Mouse (Mus musculus): Measurements from ENCODE around the gene Myadml2. TPM values are rescaled to one million over a fixed set of nuclear protein-coding genes. Genes with fewer than 3 reads are reported as not detected.

The Myadml2 gene
- polyA plus RNA-seq, 1 experiment from 2014 or later: 0.61 TPM

- Histone ChIP-seq H3K4me2 (ENCODE audit: low read depth, low read length) (no peak overlapping the region), H3K9ac (ENCODE audit: low read depth, low read length) (no peak overlapping the region), H3K4me3 (ENCODE audit: low read depth, low read length) (no peak overlapping the region), H3K36me3 (ENCODE audit: control insufficient read depth, insufficient read depth) (no peaks in the 10 kb centered on the region), H3K27ac (ENCODE audit: low read length) (no peak overlapping the region), H3K9me3 (replicated peaks; ENCODE audit: control insufficient read depth, low read length) (no peaks in the 10 kb centered on the region), H3K27me3 (ENCODE audit: control insufficient read depth, insufficient read depth, low read depth, low read length) (peaks cover 30% of the 10 kb centered on the region), H3K4me1 (ENCODE audit: control insufficient read depth, low read depth, low read length) (peaks cover under 1% of the 10 kb centered on the region; the same call in 1 of the 2 replicates)
- ATAC-seq (ENCODE audit: low read depth): no peak
- 43% methylated on average over 3 of the region's 3 CpGs for WGBS (ENCODE audit: insufficient replicate concordance)
These were observed 6.8 kb upstream of the Myadml2 start for GRCm38 (mm10) chr11:120654741-120655140.

GRCm38 (mm10) chr11:120651872-120652271 is 3.9 kb upstream of the Myadml2 start:
- Histone ChIP-seq H3K4me3 (ENCODE audit: low read depth, low read length) (no peak overlapping the region), H3K4me1 (ENCODE audit: control insufficient read depth, low read depth, low read length) (peaks cover 5% of the 10 kb centered on the region), H3K9ac (ENCODE audit: low read depth, low read length) (no peak overlapping the region), H3K9me3 (replicated peaks; ENCODE audit: control insufficient read depth, low read length) (no peaks in the 10 kb centered on the region), H3K4me2 (ENCODE audit: low read depth, low read length) (no peak overlapping the region), H3K27me3 (ENCODE audit: control insufficient read depth, insufficient read depth, low read depth, low read length) (peaks cover 11% of the 10 kb centered on the region), H3K36me3 (ENCODE audit: control insufficient read depth, insufficient read depth) (no peaks in the 10 kb centered on the region), H3K27ac (ENCODE audit: low read length) (no peak overlapping the region)
- no peak for ATAC-seq (ENCODE audit: low read depth)
- WGBS (ENCODE audit: insufficient replicate concordance): 61% methylated on average over 3 of the region's 3 CpGs

- Histone ChIP-seq H3K4me2 (ENCODE audit: low read depth, low read length) (peak overlapping the region; percentile 45; the same call in 1 of the 2 replicates), H3K27ac (ENCODE audit: low read length) (no peak overlapping the region), H3K4me3 (ENCODE audit: low read depth, low read length) (no peak overlapping the region), H3K9me3 (replicated peaks; ENCODE audit: control insufficient read depth, low read length) (no peaks in the 10 kb centered on the region), H3K27me3 (ENCODE audit: control insufficient read depth, insufficient read depth, low read depth, low read length) (peaks cover 10% of the 10 kb centered on the region), H3K36me3 (ENCODE audit: control insufficient read depth, insufficient read depth) (no peaks in the 10 kb centered on the region), H3K4me1 (ENCODE audit: control insufficient read depth, low read depth, low read length) (peaks cover 18% of the 10 kb centered on the region), H3K9ac (ENCODE audit: low read depth, low read length) (no peak overlapping the region)
- WGBS (ENCODE audit: insufficient replicate concordance): 74% methylated on average over 35 of the region's 35 CpGs
- ATAC-seq (ENCODE audit: low read depth): no peak
These were observed 719 bp downstream of the Myadml2 start for GRCm38 (mm10) chr11:120647047-120647830.

GRCm38 (mm10) chr11:120643601-120643987 is 4.4 kb downstream of the Myadml2 start, which contains the start of gene Pycr1:
TSS of gene Pycr1 (minus strand) at chr11:120643769.
- H3K27me3 ChIP-seq (ENCODE audit: control insufficient read depth, insufficient read depth, low read depth, low read length): peaks cover 7% of the 10 kb centered on the region
- WGBS (ENCODE audit: insufficient replicate concordance): under 1% methylated on average over 15 of the region's 15 CpGs
- no peaks in the 10 kb centered on the region for H3K9me3 ChIP-seq (replicated peaks; ENCODE audit: control insufficient read depth, low read length)
- peak; percentile 100 for ATAC-seq (ENCODE audit: low read depth)
- no peaks in the 10 kb centered on the region for H3K36me3 ChIP-seq (ENCODE audit: control insufficient read depth, insufficient read depth)
- peak within 1 kb of the TSS; percentile 93 for H3K4me2 ChIP-seq (ENCODE audit: low read depth, low read length)
- H3K9ac ChIP-seq (ENCODE audit: low read depth, low read length): peak within 1 kb of the TSS; percentile 67
- peaks cover 18% of the 10 kb centered on the region for H3K4me1 ChIP-seq (ENCODE audit: control insufficient read depth, low read depth, low read length)
- H3K27ac ChIP-seq (ENCODE audit: low read length): no peak within 1 kb of the TSS
- H3K4me3 ChIP-seq (ENCODE audit: low read depth, low read length): peak within 1 kb of the TSS; percentile 61

- H3K27ac ChIP-seq (ENCODE audit: low read length): no peak overlapping the region
- peaks cover 5% of the 10 kb centered on the region for H3K27me3 ChIP-seq (ENCODE audit: control insufficient read depth, insufficient read depth, low read depth, low read length)
- peak; percentile 22 for ATAC-seq (ENCODE audit: low read depth)
- no peaks in the 10 kb centered on the region for H3K36me3 ChIP-seq (ENCODE audit: control insufficient read depth, insufficient read depth)
- WGBS (ENCODE audit: insufficient replicate concordance): 1% methylated on average over 18 of the region's 18 CpGs
- H3K4me2 ChIP-seq (ENCODE audit: low read depth, low read length): peak overlapping the region; percentile 93
- H3K4me3 ChIP-seq (ENCODE audit: low read depth, low read length): peak overlapping the region; percentile 61
- H3K9ac ChIP-seq (ENCODE audit: low read depth, low read length): peak overlapping the region; percentile 67
- H3K4me1 ChIP-seq (ENCODE audit: control insufficient read depth, low read depth, low read length): peaks cover 16% of the 10 kb centered on the region
- no peaks in the 10 kb centered on the region for H3K9me3 ChIP-seq (replicated peaks; ENCODE audit: control insufficient read depth, low read length)
These were observed 4.9 kb downstream of the Myadml2 start for GRCm38 (mm10) chr11:120642939-120643600.

- Histone ChIP-seq H3K4me3 (ENCODE audit: low read depth, low read length) (no peak overlapping the region), H3K4me1 (ENCODE audit: control insufficient read depth, low read depth, low read length) (peaks cover 13% of the 10 kb centered on the region), H3K9ac (ENCODE audit: low read depth, low read length) (no peak overlapping the region), H3K9me3 (replicated peaks; ENCODE audit: control insufficient read depth, low read length) (no peaks in the 10 kb centered on the region), H3K4me2 (ENCODE audit: low read depth, low read length) (no peak overlapping the region), H3K27me3 (ENCODE audit: control insufficient read depth, insufficient read depth, low read depth, low read length) (peaks cover 5% of the 10 kb centered on the region), H3K27ac (ENCODE audit: low read length) (no peak overlapping the region), H3K36me3 (ENCODE audit: control insufficient read depth, insufficient read depth) (no peaks in the 10 kb centered on the region)
- ATAC-seq (ENCODE audit: low read depth): no peak
- WGBS (ENCODE audit: insufficient replicate concordance): 62% methylated on average over 8 of the region's 8 CpGs
These were observed 6.1 kb downstream of the Myadml2 start for GRCm38 (mm10) chr11:120641869-120642268.

- H3K9ac ChIP-seq (ENCODE audit: low read depth, low read length): no peak overlapping the region
These were observed 6.7 kb downstream of the Myadml2 start for GRCm38 (mm10) chr11:120641255-120641654.

GRCm38 (mm10) chr11:120634810-120635209 is 13.1 kb downstream of the Myadml2 start:
- Histone ChIP-seq H3K27ac (ENCODE audit: low read length) (no peak overlapping the region), H3K4me2 (ENCODE audit: low read depth, low read length) (no peak overlapping the region), H3K27me3 (ENCODE audit: control insufficient read depth, insufficient read depth, low read depth, low read length) (no peaks in the 10 kb centered on the region; the same call in 1 of the 2 replicates), H3K9ac (ENCODE audit: low read depth, low read length) (no peak overlapping the region), H3K36me3 (ENCODE audit: control insufficient read depth, insufficient read depth) (no peaks in the 10 kb centered on the region), H3K9me3 (replicated peaks; ENCODE audit: control insufficient read depth, low read length) (no peaks in the 10 kb centered on the region), H3K4me1 (ENCODE audit: control insufficient read depth, low read depth, low read length) (peaks cover 34% of the 10 kb centered on the region), H3K4me3 (ENCODE audit: low read depth, low read length) (no peak overlapping the region)
- 77% methylated on average over 5 of the region's 5 CpGs for WGBS (ENCODE audit: insufficient replicate concordance)
- ATAC-seq (ENCODE audit: low read depth): no peak

More at GRCm38 (mm10) chr11:120641255-120641654, 6.7 kb downstream of the Myadml2 start:
- Histone ChIP-seq H3K27me3 (ENCODE audit: control insufficient read depth, insufficient read depth, low read depth, low read length) (peaks cover 5% of the 10 kb centered on the region), H3K36me3 (ENCODE audit: control insufficient read depth, insufficient read depth) (no peaks in the 10 kb centered on the region), H3K27ac (ENCODE audit: low read length) (no peak overlapping the region), H3K4me1 (ENCODE audit: control insufficient read depth, low read depth, low read length) (peaks cover 13% of the 10 kb centered on the region), H3K4me3 (ENCODE audit: low read depth, low read length) (no peak overlapping the region), H3K4me2 (ENCODE audit: low read depth, low read length) (no peak overlapping the region), H3K9me3 (replicated peaks; ENCODE audit: control insufficient read depth, low read length) (no peaks in the 10 kb centered on the region)
- WGBS (ENCODE audit: insufficient replicate concordance): 58% methylated on average over 9 of the region's 9 CpGs
- ATAC-seq (ENCODE audit: low read depth): no peak

Measured in liver, embryonic 16.5 days (tissue).